Mouse (Mus musculus): ENCODE data around the gene Phf21b.

DNA sequence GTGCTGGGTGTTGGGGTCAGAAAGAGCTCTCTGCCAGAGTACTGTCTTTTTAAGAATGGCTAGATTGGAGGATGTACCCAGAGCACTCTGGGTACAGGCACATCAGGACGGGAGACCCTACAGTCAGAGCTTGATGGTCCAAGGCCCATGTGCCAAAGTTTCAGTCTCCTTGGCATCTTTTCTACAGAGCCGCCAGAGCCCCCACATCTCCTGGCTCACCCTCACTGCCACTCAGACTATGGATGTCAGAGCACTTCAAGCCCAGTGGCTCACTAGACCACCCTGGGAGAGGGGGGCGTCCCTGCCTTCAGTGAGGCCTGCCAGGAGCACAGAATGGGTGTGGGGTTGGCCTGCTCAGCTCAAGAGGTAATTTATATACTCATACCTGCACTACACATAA is 38.3 kb downstream of the Phf21b start:
- TF ChIP-seq CTCF (IDR thresholded peaks at IDR 0.05; ENCODE audit: low read depth) (no peak), EP300 (optimal IDR thresholded peaks at IDR 0.05) (no peak)
